Mouse (Mus musculus): ENCODE results near the gene Dse.

Dse gene

GRCm38 (mm10) chr10:34171660-34172059, 35.9 kb downstream of the Dse start:
- no peak for TF ChIP-seq POU5F1 (IDR thresholded peaks at IDR 0.05; ENCODE audit: borderline replicate concordance, low read length)
- Histone ChIP-seq H3K27me3 (ENCODE audit: insufficient read depth, low read length) (no peaks in the 10 kb centered on the region), H3K4me3 (replicated peaks; ENCODE audit: low read length) (no peak overlapping the region), H3K36me3 (ENCODE audit: insufficient read depth, low read length) (peaks cover 36% of the 10 kb centered on the region; the same call in 1 of the 2 replicates), H3K4me1 (replicated peaks; ENCODE audit: low read depth, low read length) (peaks cover 11% of the 10 kb centered on the region; the same call in 1 of the 2 replicates), H3K9me3 (ENCODE audit: low read length) (no peaks in the 10 kb centered on the region)

GRCm38 (mm10) chr10:34171191-34171590, 36.3 kb downstream of the Dse start:
- Histone ChIP-seq H3K36me3 (ENCODE audit: insufficient read depth, low read length) (peaks cover 36% of the 10 kb centered on the region; the same call in 1 of the 2 replicates), H3K9me3 (ENCODE audit: low read length) (no peaks in the 10 kb centered on the region), H3K4me3 (replicated peaks; ENCODE audit: low read length) (no peak overlapping the region), H3K27me3 (ENCODE audit: insufficient read depth, low read length) (no peaks in the 10 kb centered on the region), H3K4me1 (replicated peaks; ENCODE audit: low read depth, low read length) (peaks cover 8% of the 10 kb centered on the region)
- TF ChIP-seq POU5F1 (IDR thresholded peaks at IDR 0.05; ENCODE audit: borderline replicate concordance, low read length) = no peak
- TF ChIP-seq CTCF (conservative IDR thresholded peaks at IDR 0.05; ENCODE audit: low read length) = no peak
- TF ChIP-seq NANOG (IDR thresholded peaks at IDR 0.05; ENCODE audit: borderline replicate concordance, low read length) = no peak

GRCm38 (mm10) chr10:34166971-34167370, 40.5 kb downstream of the Dse start:
- no peaks in the 10 kb centered on the region for H3K9me3 ChIP-seq (ENCODE audit: low read length)
- peaks cover 32% of the 10 kb centered on the region for H3K36me3 ChIP-seq (ENCODE audit: insufficient read depth, low read length)
- H3K27me3 ChIP-seq (ENCODE audit: insufficient read depth, low read length) = no peaks in the 10 kb centered on the region
- TF ChIP-seq CTCF (conservative IDR thresholded peaks at IDR 0.05; ENCODE audit: low read length) (no peak), NANOG (IDR thresholded peaks at IDR 0.05; ENCODE audit: borderline replicate concordance, low read length) (no peak), POU5F1 (IDR thresholded peaks at IDR 0.05; ENCODE audit: borderline replicate concordance, low read length) (no peak)
- H3K4me3 ChIP-seq (replicated peaks; ENCODE audit: low read length) = no peak overlapping the region
- H3K4me1 ChIP-seq (replicated peaks; ENCODE audit: low read depth, low read length) = peaks cover 2% of the 10 kb centered on the region

- H3K4me3 ChIP-seq (replicated peaks; ENCODE audit: low read length) = no peak overlapping the region
- no peaks in the 10 kb centered on the region for H3K27me3 ChIP-seq (ENCODE audit: insufficient read depth, low read length)
- H3K9me3 ChIP-seq (ENCODE audit: low read length) = no peaks in the 10 kb centered on the region
- peaks cover 75% of the 10 kb centered on the region for H3K36me3 ChIP-seq (ENCODE audit: insufficient read depth, low read length)
- peaks cover 3% of the 10 kb centered on the region; the same call in 1 of the 2 replicates for H3K4me1 ChIP-seq (replicated peaks; ENCODE audit: low read depth, low read length)
- TF ChIP-seq NANOG (IDR thresholded peaks at IDR 0.05; ENCODE audit: borderline replicate concordance, low read length) = no peak
These were observed 51.5 kb downstream of the Dse start for GRCm38 (mm10) chr10:34155796-34156554.

DNA sequence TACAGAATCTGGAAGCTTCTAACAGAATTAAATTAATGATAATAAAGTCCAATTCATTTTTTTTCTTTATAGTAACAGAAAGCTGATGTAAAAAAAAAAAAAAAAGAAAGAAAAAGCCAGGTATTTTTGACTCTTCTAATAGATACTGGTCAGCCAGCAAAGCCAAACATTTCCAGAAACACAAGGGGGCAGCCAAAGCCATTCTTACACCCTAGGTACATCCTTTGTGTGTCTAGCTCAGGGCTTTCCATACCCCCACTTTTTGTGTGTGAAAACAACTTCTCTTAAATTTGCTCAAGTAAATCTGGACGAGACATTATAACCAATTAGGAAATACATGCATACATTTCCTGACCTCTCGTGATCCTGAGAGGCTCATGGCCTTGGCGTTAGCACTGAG, 55.7 kb downstream of the Dse start:
- H3K9me3 ChIP-seq (ENCODE audit: low read length) = no peaks in the 10 kb centered on the region

DNA sequence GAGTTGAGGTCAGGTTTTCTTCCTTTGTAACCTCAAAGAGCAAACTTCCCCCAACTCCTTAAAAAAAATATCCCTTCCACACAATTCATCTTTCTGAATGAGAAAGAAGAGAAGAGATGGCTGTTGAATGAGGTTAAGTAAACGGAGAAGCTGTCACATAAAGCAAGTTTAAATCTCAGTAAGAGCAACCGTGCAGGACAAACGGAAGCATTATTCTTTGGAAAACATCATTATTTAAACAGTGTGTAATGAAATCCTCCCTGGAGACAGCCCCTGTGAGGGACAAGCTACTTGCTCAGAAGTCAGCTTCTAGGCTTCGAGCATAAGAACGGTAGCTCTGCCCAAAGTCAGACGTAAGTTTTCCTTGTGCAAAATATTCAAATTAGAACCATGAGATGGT, 57.1 kb downstream of the Dse start:
- Histone ChIP-seq H3K4me3 (replicated peaks; ENCODE audit: low read length) (no peak overlapping the region), H3K36me3 (ENCODE audit: insufficient read depth, low read length) (peaks cover 33% of the 10 kb centered on the region), H3K9me3 (ENCODE audit: low read length) (no peaks in the 10 kb centered on the region), H3K4me1 (replicated peaks; ENCODE audit: low read depth, low read length) (peaks cover 4% of the 10 kb centered on the region; the same call in 1 of the 2 replicates), H3K27me3 (ENCODE audit: insufficient read depth, low read length) (no peaks in the 10 kb centered on the region)
- TF ChIP-seq CTCF (conservative IDR thresholded peaks at IDR 0.05; ENCODE audit: low read length) = no peak
- no peak for TF ChIP-seq POU5F1 (IDR thresholded peaks at IDR 0.05; ENCODE audit: borderline replicate concordance, low read length)
- TF ChIP-seq NANOG (IDR thresholded peaks at IDR 0.05; ENCODE audit: borderline replicate concordance, low read length) = no peak

More for the DNA sequence above, 55.7 kb downstream of the Dse start:
- Histone ChIP-seq H3K4me3 (replicated peaks; ENCODE audit: low read length) (no peak overlapping the region), H3K4me1 (replicated peaks; ENCODE audit: low read depth, low read length) (peaks cover 5% of the 10 kb centered on the region; the same call in 1 of the 2 replicates), H3K27me3 (ENCODE audit: insufficient read depth, low read length) (no peaks in the 10 kb centered on the region), H3K36me3 (ENCODE audit: insufficient read depth, low read length) (peaks cover 46% of the 10 kb centered on the region)
- TF ChIP-seq POU5F1 (IDR thresholded peaks at IDR 0.05; ENCODE audit: borderline replicate concordance, low read length) (no peak), CTCF (conservative IDR thresholded peaks at IDR 0.05; ENCODE audit: low read length) (no peak; the same call in 1 of the 2 replicates), NANOG (IDR thresholded peaks at IDR 0.05; ENCODE audit: borderline replicate concordance, low read length) (no peak)

DNA sequence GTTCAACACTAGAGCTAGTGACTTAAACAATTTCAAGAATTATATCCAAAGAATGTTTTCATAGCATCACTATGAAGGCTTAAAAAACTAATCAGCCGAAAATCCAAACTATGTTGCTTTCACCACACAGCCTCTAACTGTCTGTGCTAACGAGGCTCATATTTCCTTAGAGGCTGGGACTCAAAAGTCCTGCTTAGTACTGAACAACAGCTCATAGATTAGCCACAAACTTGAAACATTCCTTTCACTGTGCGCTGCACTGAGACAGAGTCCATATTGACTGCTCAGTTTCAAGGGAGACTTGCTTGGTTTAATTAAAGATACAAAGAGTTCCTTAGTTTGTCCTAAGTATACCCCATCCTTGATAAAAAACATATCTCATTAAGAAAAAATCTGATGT, 57.7 kb downstream of the Dse start:
- peaks cover 33% of the 10 kb centered on the region for H3K36me3 ChIP-seq (ENCODE audit: insufficient read depth, low read length)
- H3K9me3 ChIP-seq (ENCODE audit: low read length) = no peaks in the 10 kb centered on the region
- H3K4me3 ChIP-seq (replicated peaks; ENCODE audit: low read length) = no peak overlapping the region
- TF ChIP-seq POU5F1 (IDR thresholded peaks at IDR 0.05; ENCODE audit: borderline replicate concordance, low read length) (no peak), NANOG (IDR thresholded peaks at IDR 0.05; ENCODE audit: borderline replicate concordance, low read length) (no peak), CTCF (conservative IDR thresholded peaks at IDR 0.05; ENCODE audit: low read length) (no peak)
- H3K4me1 ChIP-seq (replicated peaks; ENCODE audit: low read depth, low read length) = peaks cover 4% of the 10 kb centered on the region; the same call in 1 of the 2 replicates
- H3K27me3 ChIP-seq (ENCODE audit: insufficient read depth, low read length) = no peaks in the 10 kb centered on the region

DNA sequence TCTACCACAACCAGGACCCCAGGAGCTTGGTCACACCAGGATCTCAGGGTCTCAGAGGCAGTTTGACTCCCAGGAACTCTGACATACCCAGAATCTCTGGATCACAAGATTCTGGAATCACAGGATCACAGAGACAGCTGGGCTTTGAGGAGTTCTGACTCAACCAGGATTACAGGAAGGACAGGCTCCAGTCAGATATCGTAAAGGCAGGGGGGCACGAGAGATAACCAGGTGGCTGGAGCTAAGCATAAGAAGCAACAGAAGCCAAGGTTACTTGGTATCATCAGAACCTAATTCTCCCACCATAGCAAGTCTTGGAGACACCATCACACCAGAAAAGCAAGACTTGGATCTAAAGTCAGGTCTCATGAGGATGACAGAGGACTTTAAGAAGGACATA, 65.8 kb downstream of the Dse start:
- no peaks in the 10 kb centered on the region for H3K36me3 ChIP-seq (ENCODE audit: insufficient read depth, low read length)
- TF ChIP-seq POU5F1 (IDR thresholded peaks at IDR 0.05; ENCODE audit: borderline replicate concordance, low read length) (no peak), NANOG (IDR thresholded peaks at IDR 0.05; ENCODE audit: borderline replicate concordance, low read length) (no peak), CTCF (conservative IDR thresholded peaks at IDR 0.05; ENCODE audit: low read length) (no peak)
- peaks cover 5% of the 10 kb centered on the region for H3K4me1 ChIP-seq (replicated peaks; ENCODE audit: low read depth, low read length)
- peaks cover 15% of the 10 kb centered on the region; the same call in 1 of the 2 replicates for H3K9me3 ChIP-seq (ENCODE audit: low read length)
- no peak overlapping the region for H3K4me3 ChIP-seq (replicated peaks; ENCODE audit: low read length)
- no peaks in the 10 kb centered on the region for H3K27me3 ChIP-seq (ENCODE audit: insufficient read depth, low read length)

DNA sequence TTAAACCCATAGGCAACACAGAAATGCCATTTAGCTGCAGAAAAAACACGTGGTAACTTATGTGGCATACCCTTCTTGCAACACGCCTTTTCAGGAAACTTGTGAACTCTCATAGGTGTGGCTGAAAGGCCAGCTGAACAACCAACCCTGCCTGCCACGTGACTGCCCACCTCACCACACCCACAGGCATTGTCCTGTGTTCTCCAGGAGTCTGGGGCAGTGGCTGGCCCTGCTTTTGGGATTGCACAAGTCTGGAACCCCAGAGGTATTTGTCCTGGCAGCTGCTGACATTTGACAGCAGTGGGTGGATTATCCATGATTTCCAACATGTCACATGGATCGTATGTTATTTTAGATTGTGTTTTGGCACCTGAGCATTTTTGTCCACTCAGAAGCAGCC, 67.7 kb downstream of the Dse start:
- no peak for TF ChIP-seq POU5F1 (IDR thresholded peaks at IDR 0.05; ENCODE audit: borderline replicate concordance, low read length)
- TF ChIP-seq CTCF (conservative IDR thresholded peaks at IDR 0.05; ENCODE audit: low read length) = no peak
- TF ChIP-seq NANOG (IDR thresholded peaks at IDR 0.05; ENCODE audit: borderline replicate concordance, low read length) = no peak
- Histone ChIP-seq H3K36me3 (ENCODE audit: insufficient read depth, low read length) (no peaks in the 10 kb centered on the region), H3K4me3 (replicated peaks; ENCODE audit: low read length) (no peak overlapping the region), H3K27me3 (ENCODE audit: insufficient read depth, low read length) (no peaks in the 10 kb centered on the region), H3K9me3 (ENCODE audit: low read length) (peaks cover 27% of the 10 kb centered on the region), H3K4me1 (replicated peaks; ENCODE audit: low read depth, low read length) (peaks cover 5% of the 10 kb centered on the region)
